ENCODE assay signal across 13 mouse cellular contexts in genomic region chr10:78311886-78312635, GRCm38 (mm10). TPM values are rescaled to one million over a fixed set of nuclear protein-coding genes. Genes with fewer than 3 reads are reported as not detected.
A peak's percentile ranks its signal among the peaks of the same experiment; 100 is the strongest.
DNase-seq lines count a peak whose midpoint lies in the region; ATAC-seq lines count a peak whose summit lies in the region.
"Had no signal": no experiment of that assay in that cellular context is flagged by ENCODE, and none has a peak within 500 bp of the region (broad histone marks: within the 10 kb centered on the region; RNA-seq: fewer than 3 reads in every experiment).

No protein-coding gene starts in this region.

- no peaks in the 10 kb centered on the region for H3K27me3 ChIP-seq in forebrain, embryonic 13.5 days
- no peaks in the 10 kb centered on the region for H3K27me3 ChIP-seq in forebrain, embryonic 14.5 days (replicated peaks; ENCODE audit: control insufficient read depth, insufficient read depth, low read length)
- H3K27me3 ChIP-seq in megakaryocyte, embryonic 14.5 days (replicated peaks) = no peaks in the 10 kb centered on the region
- H3K27me3 ChIP-seq in intestine, embryonic 16.5 days (replicated peaks; ENCODE audit: control insufficient read depth, insufficient read depth, low read length) = no peaks in the 10 kb centered on the region
- no peaks in the 10 kb centered on the region for H3K27me3 ChIP-seq in stomach, embryonic 14.5 days (ENCODE audit: control insufficient read depth, insufficient read depth, low read length)
- no peaks in the 10 kb centered on the region for H3K27me3 ChIP-seq in midbrain, embryonic 14.5 days (ENCODE audit: control insufficient read depth, insufficient read depth, low read length)
- H3K27me3 ChIP-seq: embryonic facial prominence, embryonic 12.5 days; liver, embryonic 15.5 days had no signal

- no peak for DNase-seq in forebrain, embryonic 14.5 days (ENCODE audit: low spot score)
- no peak for DNase-seq in midbrain, embryonic 14.5 days
- DNase-seq in frontal cortex, adult 2 months (ENCODE audit: extremely low spot score in 1 of 2, low spot score in 1 of 2) = no peak
- DNase-seq: spleen, adult 18-20 months had no signal

- H3K27ac ChIP-seq in forebrain, embryonic 13.5 days = 0 out of 2 replicates have a peak overlapping the region, but pooled peaks have one; percentile 7
- H3K27ac ChIP-seq in forebrain, embryonic 14.5 days (ENCODE audit: low read depth, low read length) = no peak overlapping the region
- 0 out of 2 replicates have a peak overlapping the region, but pooled peaks have one; percentile 24 for H3K27ac ChIP-seq in intestine, embryonic 16.5 days (ENCODE audit: low read length)
- no peak overlapping the region for H3K27ac ChIP-seq in stomach, embryonic 14.5 days (ENCODE audit: low read length)
- no peak overlapping the region for H3K27ac ChIP-seq in midbrain, embryonic 14.5 days (replicated peaks; ENCODE audit: low read depth, low read length)
- H3K27ac ChIP-seq: embryonic facial prominence, embryonic 12.5 days; hindbrain, postnatal 0 days; liver, embryonic 15.5 days had no signal

- ATAC-seq in forebrain, embryonic 13.5 days = no peak
- no peak for ATAC-seq in forebrain, embryonic 14.5 days
- ATAC-seq in megakaryocyte, adult 5-6 weeks (ENCODE audit: poor library complexity, severe bottlenecking) = no peak
- peak; percentile 81 for ATAC-seq in intestine, embryonic 16.5 days
- ATAC-seq in stomach, embryonic 14.5 days (ENCODE audit: insufficient number of reproducible peaks, insufficient read depth, low FRiP score, low read depth) = 0 out of 2 replicates have a peak, but pooled peaks have one; percentile 50
- no peak for ATAC-seq in midbrain, embryonic 14.5 days (ENCODE audit: low FRiP score, low TSS enrichment)
- ATAC-seq: activated CD4-positive, CD25-positive, alpha-beta regulatory T cell, adult 4 months; hindbrain, postnatal 0 days had no signal

- H3K9me3 ChIP-seq in forebrain, embryonic 13.5 days (replicated peaks) = no peaks in the 10 kb centered on the region
- no peaks in the 10 kb centered on the region for H3K9me3 ChIP-seq in forebrain, embryonic 14.5 days (replicated peaks; ENCODE audit: control insufficient read depth, low read length)
- H3K9me3 ChIP-seq in megakaryocyte, embryonic 14.5 days = no peaks in the 10 kb centered on the region
- H3K9me3 ChIP-seq in intestine, embryonic 16.5 days (ENCODE audit: control insufficient read depth, low read length) = no peaks in the 10 kb centered on the region
- no peaks in the 10 kb centered on the region for H3K9me3 ChIP-seq in stomach, embryonic 14.5 days (ENCODE audit: control insufficient read depth, low read depth, low read length)
- no peaks in the 10 kb centered on the region for H3K9me3 ChIP-seq in midbrain, embryonic 14.5 days (ENCODE audit: control insufficient read depth, low read length)
- H3K9me3 ChIP-seq: embryonic facial prominence, embryonic 12.5 days; liver, embryonic 15.5 days had no signal

- peaks cover 6% of the 10 kb centered on the region for H3K36me3 ChIP-seq in forebrain, embryonic 13.5 days (ENCODE audit: poor library complexity, severe bottlenecking)
- H3K36me3 ChIP-seq in forebrain, embryonic 14.5 days (ENCODE audit: control insufficient read depth, insufficient read depth, low read length) = 0 out of 2 replicates have a peak, but pooled peaks cover 3% of the 10 kb centered on the region
- H3K36me3 ChIP-seq in megakaryocyte, embryonic 14.5 days (replicated peaks; ENCODE audit: low read length) = peaks cover 77% of the 10 kb centered on the region
- H3K36me3 ChIP-seq in intestine, embryonic 16.5 days (ENCODE audit: control insufficient read depth, insufficient read depth, low read length) = no peaks in the 10 kb centered on the region
- H3K36me3 ChIP-seq in stomach, embryonic 14.5 days (ENCODE audit: control insufficient read depth, insufficient read depth, low read length) = no peaks in the 10 kb centered on the region
- H3K36me3 ChIP-seq in midbrain, embryonic 14.5 days (ENCODE audit: control insufficient read depth, insufficient read depth, low read length) = 0 out of 2 replicates have a peak, but pooled peaks cover 5% of the 10 kb centered on the region
- H3K36me3 ChIP-seq: embryonic facial prominence, embryonic 12.5 days; liver, embryonic 15.5 days had no signal

- no peak overlapping the region for H3K4me3 ChIP-seq in forebrain, embryonic 13.5 days
- H3K4me3 ChIP-seq in forebrain, embryonic 14.5 days (ENCODE audit: low read depth, low read length) = no peak overlapping the region
- H3K4me3 ChIP-seq in megakaryocyte, embryonic 14.5 days (replicated peaks) = peak overlapping the region; percentile 6
- no peak overlapping the region for H3K4me3 ChIP-seq in intestine, embryonic 16.5 days (ENCODE audit: low read length)
- H3K4me3 ChIP-seq in stomach, embryonic 14.5 days (ENCODE audit: low read depth, low read length) = no peak overlapping the region
- H3K4me3 ChIP-seq in midbrain, embryonic 14.5 days (replicated peaks; ENCODE audit: low read depth, low read length) = no peak overlapping the region
- H3K4me3 ChIP-seq: embryonic facial prominence, embryonic 12.5 days; liver, embryonic 15.5 days had no signal

- no peaks in the 10 kb centered on the region for H3K4me1 ChIP-seq in forebrain, embryonic 13.5 days
- H3K4me1 ChIP-seq in forebrain, embryonic 14.5 days (ENCODE audit: control insufficient read depth, insufficient read depth, low read length) = no peaks in the 10 kb centered on the region
- H3K4me1 ChIP-seq in megakaryocyte, embryonic 14.5 days = peaks cover 100% of the 10 kb centered on the region
- peaks cover 43% of the 10 kb centered on the region for H3K4me1 ChIP-seq in intestine, embryonic 16.5 days (ENCODE audit: control insufficient read depth, insufficient read depth, low read length)
- H3K4me1 ChIP-seq in stomach, embryonic 14.5 days (ENCODE audit: control insufficient read depth, insufficient read depth, low read length) = 0 out of 2 replicates have a peak, but pooled peaks cover 3% of the 10 kb centered on the region
- H3K4me1 ChIP-seq in midbrain, embryonic 14.5 days (ENCODE audit: control insufficient read depth, insufficient read depth, low read length) = no peaks in the 10 kb centered on the region
- H3K4me1 ChIP-seq: embryonic facial prominence, embryonic 12.5 days; liver, embryonic 15.5 days had no signal

- no peak overlapping the region for H3K4me2 ChIP-seq in forebrain, embryonic 13.5 days
- H3K4me2 ChIP-seq in forebrain, embryonic 14.5 days (ENCODE audit: low read length) = no peak overlapping the region
- no peak overlapping the region for H3K4me2 ChIP-seq in intestine, embryonic 16.5 days (ENCODE audit: low read depth, low read length)
- H3K4me2 ChIP-seq in stomach, embryonic 14.5 days (replicated peaks; ENCODE audit: low read depth, low read length) = no peak overlapping the region
- H3K4me2 ChIP-seq in midbrain, embryonic 14.5 days (ENCODE audit: low read length) = no peak overlapping the region
- H3K4me2 ChIP-seq: embryonic facial prominence, embryonic 12.5 days; liver, embryonic 15.5 days had no signal

- WGBS in forebrain, embryonic 13.5 days = 88% methylated on average over 13 of the region's 13 CpGs
- WGBS in forebrain, embryonic 14.5 days = 89% methylated on average over 13 of the region's 13 CpGs
- 66% methylated on average over 13 of the region's 13 CpGs for WGBS in intestine, embryonic 16.5 days
- WGBS in stomach, embryonic 14.5 days = 75% methylated on average over 13 of the region's 13 CpGs
- WGBS in midbrain, embryonic 14.5 days = 87% methylated on average over 13 of the region's 13 CpGs

- H3K9ac ChIP-seq in forebrain, embryonic 13.5 days = no peak overlapping the region
- no peak overlapping the region for H3K9ac ChIP-seq in forebrain, embryonic 14.5 days (ENCODE audit: low read length)
- 0 out of 2 replicates have a peak overlapping the region, but pooled peaks have one; percentile 17 for H3K9ac ChIP-seq in intestine, embryonic 16.5 days (ENCODE audit: low read depth, low read length)
- H3K9ac ChIP-seq in stomach, embryonic 14.5 days (replicated peaks; ENCODE audit: low read depth, low read length) = no peak overlapping the region
- no peak overlapping the region for H3K9ac ChIP-seq in midbrain, embryonic 14.5 days (replicated peaks; ENCODE audit: low read length)
- H3K9ac ChIP-seq: embryonic facial prominence, embryonic 12.5 days; liver, embryonic 15.5 days had no signal

RNA-seq across cellular contexts. Expression of gene Agpat3, which starts 40.2 kb away (rescaled TPM):
- 45.9 and 50.0 TPM in 2 replicates for polyA plus RNA-seq in forebrain, embryonic 13.5 days (2015; fragmentation: Nextera tagmentation; extraction: Ambion mirVana)
- polyA plus RNA-seq in forebrain, embryonic 14.5 days (2014; fragmentation: Nextera tagmentation; extraction: Ambion mirVana) = 46.0 and 63.2 TPM in 2 replicates
- 205 and 237 TPM in 2 replicates for polyA plus RNA-seq in megakaryocyte, embryonic 14.5 days (2012; ENCODE audit: insufficient read depth, low replicate concordance)
- 1.8 and 2.4 TPM in 2 replicates for total RNA-seq in megakaryocyte, adult 5-6 weeks (2015)
- total RNA-seq in megakaryocyte, adult 5-6 weeks (2017) = 2.8 and 5.2 TPM in 2 replicates
- 30.0 and 42.5 TPM in 2 replicates for polyA plus RNA-seq in intestine, embryonic 16.5 days (2015; fragmentation: Nextera tagmentation; extraction: Ambion mirVana)
- polyA plus RNA-seq in stomach, embryonic 14.5 days (2014; fragmentation: Nextera tagmentation; extraction: Ambion mirVana) = 41.9 and 54.3 TPM in 2 replicates
- 61.4 and 68.0 TPM in 2 replicates for polyA plus RNA-seq in midbrain, embryonic 14.5 days (2014; fragmentation: Nextera tagmentation; extraction: Ambion mirVana)
- polyA plus RNA-seq in frontal cortex, adult 2 months (2012; rRNA removed) = 218 and 220 TPM in 2 replicates

Comparison
In these comparisons a context has a peak if more than half of its experiments do, and no peak if none do; other contexts are left out.
1. H3K27ac ChIP-seq: peak in forebrain, embryonic 13.5 days (single experiment) and intestine, embryonic 16.5 days (single experiment); none in forebrain, embryonic 14.5 days (single experiment), stomach, embryonic 14.5 days (single experiment) and midbrain, embryonic 14.5 days (single experiment).
2. ATAC-seq: peak in intestine, embryonic 16.5 days (single experiment) and stomach, embryonic 14.5 days (single experiment); none in forebrain, embryonic 13.5 days (single experiment), forebrain, embryonic 14.5 days (single experiment), megakaryocyte, adult 5-6 weeks (single experiment) and midbrain, embryonic 14.5 days (single experiment).